Comparison of ENCODE assay signal across 26 mouse cellular contexts in genomic region chr7:48843541-48843940, GRCm38 (mm10). TPM values are rescaled to one million over a fixed set of nuclear protein-coding genes. Genes with fewer than 3 reads are reported as not detected.
A peak's percentile ranks its signal among the peaks of the same experiment; 100 is the strongest.
DNase-seq lines count a peak whose midpoint lies in the region; ATAC-seq and TF ChIP-seq lines count a peak whose summit lies in the region.
"Had no signal": no experiment of that assay in that cellular context is flagged by ENCODE, and none has a peak within 500 bp of the region (broad histone marks: within the 10 kb centered on the region; RNA-seq: fewer than 3 reads in every experiment).

No protein-coding gene starts in this region.

- DNase-seq in heart, postnatal 10 days: no peak
- DNase-seq in heart, postnatal 36 days: no peak
- DNase-seq in heart, postnatal 0 days (ENCODE audit: low spot score): no peak
- DNase-seq in heart, postnatal 4 days: no peak
- DNase-seq: adrenal gland, adult 2 months; adrenal gland, postnatal 14 days; cerebellum, adult 11 months; cerebellum, adult 2 months; cerebellum, adult 9-11 months; cerebellum, postnatal 25 days; forebrain, postnatal 0 days; gastrocnemius, adult 2 months; gastrocnemius, postnatal 14 days; kidney, adult 18-20 months; kidney, adult 9 months had no signal

- H3K27ac ChIP-seq in heart, embryonic 11.5 days (ENCODE audit: low read depth, low read length): peak overlapping the region; percentile 41; the same call in 1 of the 2 replicates
- H3K27ac ChIP-seq in heart, embryonic 14.5 days (replicated peaks in 1 of 2; ENCODE audit: control insufficient read depth in 1 of 2, insufficient read depth in 1 of 2, low read depth in 2 of 2, low read length in 2 of 2): peak overlapping the region; percentile 17 to 98; a peak in 2 of 4 replicates
- peak overlapping the region; percentile 94 for H3K27ac ChIP-seq in heart, postnatal 0 days (ENCODE audit: low read depth)
- H3K27ac ChIP-seq: embryonic facial prominence, embryonic 12.5 days; embryonic facial prominence, embryonic 15.5 days; gastrocnemius, adult 2 months; hindbrain, embryonic 12.5 days; hindbrain, embryonic 15.5 days had no signal

- no peaks in the 10 kb centered on the region for H3K27me3 ChIP-seq in heart, embryonic 11.5 days (ENCODE audit: control insufficient read depth, insufficient read depth, low read length)
- H3K27me3 ChIP-seq in heart, embryonic 14.5 days (ENCODE audit: control insufficient read depth, insufficient read depth, low read length): no peaks in the 10 kb centered on the region
- no peaks in the 10 kb centered on the region for H3K27me3 ChIP-seq in heart, postnatal 0 days (ENCODE audit: control insufficient read depth, insufficient read depth, low read length)
- H3K27me3 ChIP-seq: embryonic facial prominence, embryonic 12.5 days; embryonic facial prominence, embryonic 15.5 days had no signal

- H3K9me3 ChIP-seq in heart, embryonic 11.5 days (replicated peaks; ENCODE audit: control insufficient read depth, low read length): no peaks in the 10 kb centered on the region
- H3K9me3 ChIP-seq in heart, embryonic 14.5 days (ENCODE audit: control insufficient read depth, low read length): no peaks in the 10 kb centered on the region
- no peaks in the 10 kb centered on the region for H3K9me3 ChIP-seq in heart, postnatal 0 days (replicated peaks; ENCODE audit: control insufficient read depth, low read length)
- H3K9me3 ChIP-seq: embryonic facial prominence, embryonic 12.5 days; embryonic facial prominence, embryonic 15.5 days; hindbrain, embryonic 12.5 days; hindbrain, embryonic 15.5 days had no signal

- no peak for ATAC-seq in heart, embryonic 11.5 days (replicated peaks; ENCODE audit: insufficient number of reproducible peaks, low FRiP score, low TSS enrichment)
- ATAC-seq in heart, embryonic 14.5 days (ENCODE audit: insufficient number of reproducible peaks, insufficient read depth, low FRiP score, low read depth): no peak
- ATAC-seq in heart, postnatal 0 days (ENCODE audit: insufficient read depth, low read depth): no peak
- ATAC-seq: CD4-positive, CD25-positive, alpha-beta regulatory T cell, adult 4 months; forebrain, embryonic 14.5 days; forebrain, postnatal 0 days had no signal

- H3K4me2 ChIP-seq in heart, embryonic 11.5 days: peak overlapping the region; percentile 75
- H3K4me2 ChIP-seq in heart, embryonic 14.5 days (ENCODE audit: low read length): peak overlapping the region; percentile 70
- H3K4me2 ChIP-seq in heart, postnatal 0 days (ENCODE audit: low read depth, low read length): peak overlapping the region; percentile 72
- H3K4me2 ChIP-seq: embryonic facial prominence, embryonic 12.5 days; embryonic facial prominence, embryonic 15.5 days; hindbrain, embryonic 12.5 days; hindbrain, embryonic 15.5 days had no signal

- H3K4me1 ChIP-seq in heart, embryonic 11.5 days (ENCODE audit: control insufficient read depth, insufficient read depth, low read length): peaks cover 36% of the 10 kb centered on the region
- peaks cover 17 to 53% of the 10 kb centered on the region in 2 experiments for H3K4me1 ChIP-seq in heart, embryonic 14.5 days (ENCODE audit: control insufficient read depth in 2 of 2, insufficient read depth in 2 of 2, low read length in 2 of 2)
- H3K4me1 ChIP-seq in heart, postnatal 0 days (ENCODE audit: control insufficient read depth, insufficient read depth): peaks cover 24% of the 10 kb centered on the region
- H3K4me1 ChIP-seq: embryonic facial prominence, embryonic 15.5 days; hindbrain, embryonic 12.5 days; hindbrain, embryonic 15.5 days had no signal

- peak overlapping the region; percentile 1; the same call in 1 of the 2 replicates for H3K9ac ChIP-seq in heart, embryonic 11.5 days (ENCODE audit: low read depth, low read length)
- peak overlapping the region; percentile 93 for H3K9ac ChIP-seq in heart, embryonic 14.5 days (ENCODE audit: low read length)
- peak overlapping the region; percentile 68; the same call in 1 of the 2 replicates for H3K9ac ChIP-seq in heart, postnatal 0 days (replicated peaks; ENCODE audit: low read depth, low read length)
- H3K9ac ChIP-seq: embryonic facial prominence, embryonic 12.5 days; embryonic facial prominence, embryonic 15.5 days; forebrain, postnatal 0 days; hindbrain, embryonic 12.5 days; hindbrain, embryonic 15.5 days had no signal

- TF ChIP-seq CTCF in heart, postnatal 0 days (IDR thresholded peaks at IDR 0.05; ENCODE audit: low read depth): no peak

- WGBS in heart, embryonic 11.5 days (ENCODE audit: insufficient replicate concordance): 82% methylated on average over 5 of the region's 5 CpGs
- 78% methylated on average over 5 of the region's 5 CpGs for WGBS in heart, embryonic 14.5 days
- 58% methylated on average over 5 of the region's 5 CpGs for WGBS in heart, postnatal 0 days

- H3K36me3 ChIP-seq in heart, embryonic 11.5 days (ENCODE audit: control insufficient read depth, insufficient read depth, low read length): no peaks in the 10 kb centered on the region
- peaks cover 39% of the 10 kb centered on the region for H3K36me3 ChIP-seq in heart, embryonic 14.5 days (ENCODE audit: control insufficient read depth, insufficient read depth, low read length)
- H3K36me3 ChIP-seq in heart, postnatal 0 days (replicated peaks; ENCODE audit: control insufficient read depth, insufficient read depth, low read length): peaks cover 10% of the 10 kb centered on the region
- H3K36me3 ChIP-seq: embryonic facial prominence, embryonic 12.5 days; embryonic facial prominence, embryonic 15.5 days; hindbrain, embryonic 12.5 days; hindbrain, embryonic 15.5 days had no signal

- intact Hi-C loops in heart, postnatal 10 days (cut with DNase I): loop anchor here (5.0 kb wide), 1 partner anchor 34 kb away; no protein-coding TSS in a partner anchor
- intact Hi-C loops in heart, postnatal 36 days (cut with DNase I): no loop called here

- H3K4me3 ChIP-seq in heart, embryonic 11.5 days (ENCODE audit: low read depth, low read length): 0 out of 2 replicates have a peak overlapping the region, but pooled peaks have one; percentile 48
- H3K4me3 ChIP-seq in heart, embryonic 14.5 days (ENCODE audit: control insufficient read depth in 1 of 2, insufficient read depth in 1 of 2, low read depth in 1 of 2, low read length in 2 of 2): peak overlapping the region in 1 of 2 experiments; percentile 51; a peak in 1 of 4 replicates
- H3K4me3 ChIP-seq in heart, postnatal 0 days (ENCODE audit: low read depth, low read length): peak overlapping the region; percentile 51
- H3K4me3 ChIP-seq: embryonic facial prominence, embryonic 12.5 days; embryonic facial prominence, embryonic 15.5 days; gastrocnemius, adult 2 months; hindbrain, embryonic 12.5 days; hindbrain, embryonic 15.5 days had no signal

- TF ChIP-seq EP300 in heart, postnatal 0 days (IDR thresholded peaks at IDR 0.05; ENCODE audit: low read depth): no peak

RNA-seq across cellular contexts. Expression of gene Csrp3, which starts 4.3 kb away (rescaled TPM):
- 1,436 and 1,472 TPM in 2 replicates for polyA plus RNA-seq in heart, embryonic 11.5 days (2014; fragmentation: Nextera tagmentation; extraction: Ambion mirVana)
- 1,000 to 10,000 TPM; 1,601 to 1,720 TPM for total RNA-seq in heart, postnatal 10 days (2021)
- 1,942 and 2,129 TPM in 2 replicates for polyA plus RNA-seq in heart, embryonic 14.5 days (2014; fragmentation: Nextera tagmentation; extraction: Ambion mirVana)
- 1,000 to 10,000 TPM; 2,107 to 2,284 TPM for total RNA-seq in heart, postnatal 36 days (2021)
- total RNA-seq in heart, postnatal 0 days (2014; rRNA removed; ENCODE audit: low replicate concordance): 1,353 and 1,464 TPM in 2 replicates
- polyA plus RNA-seq in heart, postnatal 0 days (2015; fragmentation: Nextera tagmentation; extraction: Ambion mirVana): 1,907 and 1,928 TPM in 2 replicates
- 1,000 to 10,000 TPM; 1,381 to 1,460 TPM for total RNA-seq in heart, postnatal 4 days (2021)
- total RNA-seq: adrenal gland, adult 2 months; forebrain, postnatal 0 days had no signal
- polyA plus RNA-seq: adrenal gland, adult 2 months; CD4-positive, CD25-positive, alpha-beta regulatory T cell, adult 4 months; cerebellum, adult 2 months; forebrain, embryonic 11.5 days; forebrain, embryonic 14.5 days; forebrain, postnatal 0 days; frontal cortex, adult 2 months; intestine, embryonic 14.5 days had no signal

RNA-seq across cellular contexts. Expression of gene E2f8, which starts 37.9 kb away (rescaled TPM):
- polyA plus RNA-seq in heart, embryonic 11.5 days (2014; fragmentation: Nextera tagmentation; extraction: Ambion mirVana): 20.7 and 22.7 TPM in 2 replicates
- total RNA-seq in heart, postnatal 10 days (2021): 1 to 10 TPM; 4.7 to 4.8 TPM
- 16.6 and 16.9 TPM in 2 replicates for polyA plus RNA-seq in heart, embryonic 14.5 days (2014; fragmentation: Nextera tagmentation; extraction: Ambion mirVana)
- under 1 TPM; 0.68 to 0.92 TPM for total RNA-seq in heart, postnatal 36 days (2021)
- total RNA-seq in heart, postnatal 0 days (2014; rRNA removed; ENCODE audit: low replicate concordance): 5.8 and 5.9 TPM in 2 replicates
- polyA plus RNA-seq in heart, postnatal 0 days (2015; fragmentation: Nextera tagmentation; extraction: Ambion mirVana): 3.0 and 3.5 TPM in 2 replicates
- total RNA-seq in heart, postnatal 4 days (2021): 10 to 100 TPM; 17.6 to 18.5 TPM
- total RNA-seq: gastrocnemius, adult 2 months had no signal

RNA-seq across cellular contexts. Expression of gene Zdhhc13, which starts 54.7 kb away (rescaled TPM):
- polyA plus RNA-seq in heart, embryonic 11.5 days (2014; fragmentation: Nextera tagmentation; extraction: Ambion mirVana): 36.1 and 41.8 TPM in 2 replicates
- total RNA-seq in heart, postnatal 10 days (2021): 10 to 100 TPM; 13.9 to 16.5 TPM
- 34.6 and 36.2 TPM in 2 replicates for polyA plus RNA-seq in heart, embryonic 14.5 days (2014; fragmentation: Nextera tagmentation; extraction: Ambion mirVana)
- 10 to 100 TPM; 13.5 to 14.3 TPM for total RNA-seq in heart, postnatal 36 days (2021)
- 51.6 and 58.5 TPM in 2 replicates for total RNA-seq in heart, postnatal 0 days (2014; rRNA removed; ENCODE audit: low replicate concordance)
- 26.9 and 29.5 TPM in 2 replicates for polyA plus RNA-seq in heart, postnatal 0 days (2015; fragmentation: Nextera tagmentation; extraction: Ambion mirVana)
- 10 to 100 TPM; 21.2 to 22.6 TPM for total RNA-seq in heart, postnatal 4 days (2021)

Comparison
In these comparisons a context has a peak if more than half of its experiments do, and no peak if none do; other contexts are left out.
1. H3K27ac ChIP-seq: peak in every context shown above with its lines; median percentile 94 in heart, postnatal 0 days; 58 in heart, embryonic 14.5 days; 41 in heart, embryonic 11.5 days.
2. H3K9ac ChIP-seq: peak in every context shown above with its lines; median percentile 93 in heart, embryonic 14.5 days; 68 in heart, postnatal 0 days; 1 in heart, embryonic 11.5 days.